ENCODE assay signal across 9 mouse cellular contexts in genomic region chr11:75869898-75870297, GRCm38 (mm10).
DNase-seq lines count a peak whose midpoint lies in the region; ATAC-seq lines count a peak whose summit lies in the region.
"Had no signal": no experiment of that assay in that cellular context is flagged by ENCODE, and none has a peak within 500 bp of the region (broad histone marks: within the 10 kb centered on the region; RNA-seq: fewer than 3 reads in every experiment).

No protein-coding gene starts in this region.

- H3K9ac ChIP-seq in neural tube, embryonic 15.5 days (replicated peaks) = no peak overlapping the region
- no peak overlapping the region for H3K9ac ChIP-seq in kidney, embryonic 16.5 days (replicated peaks; ENCODE audit: low read length)
- H3K9ac ChIP-seq: heart, embryonic 13.5 days had no signal

- H3K27ac ChIP-seq in neural tube, embryonic 15.5 days (replicated peaks) = peak overlapping the region; percentile 63; the same call in 1 of the 2 replicates
- H3K27ac ChIP-seq in kidney, embryonic 16.5 days (ENCODE audit: low read length) = no peak overlapping the region
- H3K27ac ChIP-seq: heart, embryonic 13.5 days had no signal

- H3K9me3 ChIP-seq in neural tube, embryonic 15.5 days (replicated peaks) = no peaks in the 10 kb centered on the region
- no peaks in the 10 kb centered on the region for H3K9me3 ChIP-seq in kidney, embryonic 16.5 days (ENCODE audit: low read length)
- H3K9me3 ChIP-seq: heart, embryonic 13.5 days had no signal

- no peaks in the 10 kb centered on the region for H3K36me3 ChIP-seq in neural tube, embryonic 15.5 days
- H3K36me3 ChIP-seq in kidney, embryonic 16.5 days (ENCODE audit: insufficient read depth, low read length) = no peaks in the 10 kb centered on the region
- H3K36me3 ChIP-seq: heart, embryonic 13.5 days had no signal

- 0 out of 2 replicates have a peak, but pooled peaks have one; percentile 32 for ATAC-seq in neural tube, embryonic 15.5 days (ENCODE audit: low FRiP score)
- no peak for ATAC-seq in kidney, embryonic 16.5 days (ENCODE audit: low FRiP score, low TSS enrichment)

- WGBS in neural tube, embryonic 15.5 days = 31% methylated on average over 5 of the region's 5 CpGs
- 37% methylated on average over 5 of the region's 5 CpGs for WGBS in kidney, embryonic 16.5 days

- H3K4me2 ChIP-seq in neural tube, embryonic 15.5 days = no peak overlapping the region
- no peak overlapping the region for H3K4me2 ChIP-seq in kidney, embryonic 16.5 days (replicated peaks; ENCODE audit: low read depth, low read length)
- H3K4me2 ChIP-seq: heart, embryonic 13.5 days had no signal

- no peak overlapping the region for H3K4me3 ChIP-seq in neural tube, embryonic 15.5 days (replicated peaks)
- no peak overlapping the region for H3K4me3 ChIP-seq in kidney, embryonic 16.5 days (ENCODE audit: low read length)
- H3K4me3 ChIP-seq: heart, embryonic 13.5 days had no signal

- peaks cover 36% of the 10 kb centered on the region for H3K4me1 ChIP-seq in neural tube, embryonic 15.5 days
- H3K4me1 ChIP-seq in kidney, embryonic 16.5 days (ENCODE audit: insufficient read depth, low read length) = peaks cover 24% of the 10 kb centered on the region

- H3K27me3 ChIP-seq in neural tube, embryonic 15.5 days (replicated peaks) = no peaks in the 10 kb centered on the region
- H3K27me3 ChIP-seq in kidney, embryonic 16.5 days (ENCODE audit: insufficient read depth, low read length) = no peaks in the 10 kb centered on the region

- DNase-seq in cerebellum, adult 8-10 months = peak; percentile 82
- DNase-seq in frontal cortex, adult 2 months (ENCODE audit: extremely low spot score in 1 of 2, low spot score in 1 of 2) = peak; percentile 87 to 89
- DNase-seq in left cerebral cortex, adult 11 months (ENCODE audit: low spot score) = peak; percentile 77
- no peak for DNase-seq in adipocyte (ENCODE audit: low spot score)
- DNase-seq in B cell, adult 2 months = no peak
- DNase-seq in embryo, embryonic 11 days = no peak

Comparison
In these comparisons a context has a peak if more than half of its experiments do, and no peak if none do; other contexts are left out.
1. DNase-seq: peak in cerebellum, adult 8-10 months (single experiment), frontal cortex, adult 2 months (2 of 2) and left cerebral cortex, adult 11 months (single experiment); none in adipocyte (single experiment), B cell, adult 2 months (0 of 2) and embryo, embryonic 11 days (single experiment).